Mouse (Mus musculus) monocyte, adult 5-6 weeks (primary cell): Measurements from ENCODE around the gene Eaf1. TPM values are rescaled to one million over a fixed set of nuclear protein-coding genes. Genes with fewer than 3 reads are reported as not detected.

Experiments used
- ATAC-seq: fragments of 153-309, 156-312 bp; replicated peaks from 2 replicates; pipeline ENCODE4 v1.8.0; 2017; ENCODE audit warnings: mild to moderate bottlenecking; ENCODE audit not compliant: low TSS enrichment, insufficient number of reproducible peaks, severe bottlenecking, poor library complexity, low FRiP score
- total RNA-seq: library from RNA; stranded (forward); fragments of 200-1000, 200-491, 200-594 nt; gene quantifications from 3 replicates; pipeline ENCODE4 v1.2.3, GENCODE M21; 2017

Eaf1 gene
- total RNA-seq, 1 experiment from 2014 or later, result 40.9 TPM

DNA sequence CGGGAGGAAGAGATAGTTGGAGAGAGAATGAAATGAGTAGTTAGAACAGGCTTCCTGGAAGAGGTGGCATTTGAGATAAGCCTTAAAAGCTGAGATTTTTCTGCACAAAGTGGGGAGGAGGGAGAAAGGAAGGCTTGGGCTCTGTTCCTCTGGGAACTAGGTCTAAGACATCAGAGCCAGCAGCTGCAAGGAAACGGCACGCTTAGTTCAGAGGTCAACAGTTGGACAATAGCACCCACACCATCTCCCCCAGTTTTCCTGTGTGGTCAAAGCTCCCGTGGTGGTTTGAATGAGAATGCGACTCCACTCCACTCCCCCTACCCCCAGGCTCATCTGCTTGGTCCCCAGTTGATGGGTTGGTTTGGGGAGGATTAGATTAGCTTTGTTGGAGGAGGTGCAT is 65.0 kb downstream of the Eaf1 start:
- ATAC-seq, result no peak

Other genes with a start within 250 kb of the Eaf1 start
- 13.2 to 19.6 TPM (median 14.0 TPM) in 3 replicates for gene Phf7, start 243.1 kb upstream of the Eaf1 start, total RNA-seq
- gene Bap1, start 242.9 kb upstream of the Eaf1 start, total RNA-seq, result 40.4 to 69.5 TPM (median 59.6 TPM) in 3 replicates
- gene Dnah1, start 170.5 kb upstream of the Eaf1 start, total RNA-seq, result under 0.01 TPM in 1 of 3 replicates, not detected in the others
- 67.9 to 73.5 TPM (median 73.1 TPM) in 3 replicates for gene Capn7, start 157.8 kb upstream of the Eaf1 start, total RNA-seq
- gene Sh3bp5, start 58.3 kb upstream of the Eaf1 start, total RNA-seq, result 37.1 to 51.1 TPM (median 40.7 TPM) in 3 replicates
- gene Mettl6, start 641 bp downstream of the Eaf1 start, total RNA-seq, result 46.2 to 75.1 TPM (median 57.2 TPM) in 3 replicates
- 0.19 to 1.0 TPM in 2 of 3 replicates, not detected in the other for gene Colq, start 96.9 kb downstream of the Eaf1 start, total RNA-seq
- gene Gm49387, start 146.5 kb downstream of the Eaf1 start, total RNA-seq, result not detected in 3 replicates
- 2.1 to 9.9 TPM (median 9.9 TPM) in 3 replicates for gene Btd, start 146.6 kb downstream of the Eaf1 start, total RNA-seq
- gene Hacl1, start 146.9 kb downstream of the Eaf1 start, total RNA-seq, result 10.1 to 31.8 TPM (median 11.9 TPM) in 3 replicates